Comparison of ENCODE assay signal across 22 mouse cellular contexts in the genomic region with DNA sequence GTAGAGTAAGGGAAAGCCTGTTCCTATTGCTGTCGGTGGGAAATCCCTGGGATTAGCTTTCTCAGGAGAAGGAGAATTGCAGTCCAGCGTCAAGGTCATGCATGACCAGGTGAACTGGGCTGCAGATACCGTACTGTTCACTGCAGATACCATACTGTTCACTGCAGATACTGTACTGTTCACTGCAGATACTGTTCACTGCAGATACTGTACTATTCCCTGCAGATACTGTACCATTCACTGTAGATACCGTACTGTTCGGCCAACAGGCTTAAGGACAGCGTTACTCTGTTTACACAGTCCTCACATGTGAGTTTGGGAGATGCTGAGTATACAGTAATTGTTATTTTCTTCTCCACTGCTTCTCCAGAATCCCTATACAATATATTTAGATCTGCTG. TPM values are rescaled to one million over a fixed set of nuclear protein-coding genes. Genes with fewer than 3 reads are reported as not detected.
"Had no signal": no experiment of that assay in that cellular context is flagged by ENCODE, and none has a peak within 500 bp of the region (broad histone marks: within the 10 kb centered on the region; RNA-seq: fewer than 3 reads in every experiment).

No protein-coding gene starts in this region.

- H3K27me3 ChIP-seq: midbrain, embryonic 12.5 days; neural tube, embryonic 13.5 days; neural tube, embryonic 15.5 days; stomach, embryonic 15.5 days had no signal

- H3K36me3 ChIP-seq: midbrain, embryonic 10.5 days; midbrain, embryonic 12.5 days had no signal

- H3K4me3 ChIP-seq: midbrain, embryonic 10.5 days; midbrain, embryonic 12.5 days; myocyte; neural tube, embryonic 13.5 days; neural tube, embryonic 15.5 days; stomach, embryonic 15.5 days had no signal

- DNase-seq: lung, adult 18-20 months; lung, embryonic 14.5 days; lung, postnatal 10 days; lung, postnatal 4 days; midbrain, embryonic 14.5 days; retina, postnatal 1 day; right cerebral cortex, adult 18-20 months; right cerebral cortex, postnatal 25 days; thymus, adult 2 months; thymus, postnatal 25 days; thymus, postnatal 4 days had no signal

- ATAC-seq: midbrain, embryonic 16.5 days had no signal

- H3K9ac ChIP-seq: lung, embryonic 14.5 days; midbrain, embryonic 12.5 days; neural tube, embryonic 13.5 days; neural tube, embryonic 15.5 days; stomach, embryonic 15.5 days had no signal

- H3K9me3 ChIP-seq: midbrain, embryonic 10.5 days; midbrain, embryonic 12.5 days; neural tube, embryonic 13.5 days; neural tube, embryonic 15.5 days; stomach, embryonic 15.5 days had no signal

- H3K4me1 ChIP-seq: midbrain, embryonic 10.5 days; midbrain, embryonic 12.5 days; neural tube, embryonic 13.5 days; neural tube, embryonic 15.5 days; stomach, embryonic 15.5 days had no signal

- H3K4me2 ChIP-seq: lung, embryonic 14.5 days; midbrain, embryonic 12.5 days; neural tube, embryonic 13.5 days; neural tube, embryonic 15.5 days; stomach, embryonic 15.5 days had no signal

- H3K27ac ChIP-seq: midbrain, embryonic 10.5 days; midbrain, embryonic 12.5 days; neural tube, embryonic 13.5 days; neural tube, embryonic 15.5 days; stomach, embryonic 15.5 days; stomach, postnatal 0 days had no signal

RNA-seq across cellular contexts. Expression of gene Alkal2, which starts 44.1 kb away (rescaled TPM):
- polyA plus RNA-seq: myocyte; neural tube, embryonic 11.5 days; spleen, adult 2 months; testis, adult 2 months had no signal
